Mouse (Mus musculus): Measurements from ENCODE around the gene Gkn1. TPM values are rescaled to one million over a fixed set of nuclear protein-coding genes. Genes with fewer than 3 reads are reported as not detected.
A peak's percentile ranks its signal among the peaks of the same experiment; 100 is the strongest.

The Gkn1 gene
- polyA plus RNA-seq (2012; rRNA removed) = 1.2 and 6.3 TPM in 2 replicates

GRCm38 (mm10) chr6:87350829-87351228 is at the start of gene Gkn1:
Gene Gkn1, minus strand, starts transcription at chr6:87350942.
- 90% methylated on average over 8 of the region's 8 CpGs for WGBS
- DNase-seq (ENCODE audit: low read depth, low spot score) = no peak

- no peak for DNase-seq (ENCODE audit: low read depth, low spot score)
- WGBS = 69% methylated on average over 4 of the region's 4 CpGs
Measured at GRCm38 (mm10) chr6:87399886-87400566, 49.3 kb upstream of the Gkn1 start.

- 1% methylated on average over 5 of the region's 5 CpGs for WGBS
- peak; percentile 25 for DNase-seq (ENCODE audit: low read depth, low spot score)
Measured at GRCm38 (mm10) chr6:87399137-87399536, 48.4 kb upstream of the Gkn1 start.

GRCm38 (mm10) chr6:87394783-87395182 is 44.0 kb upstream of the Gkn1 start:
- no peak for DNase-seq (ENCODE audit: low read depth, low spot score)
- WGBS = 78% methylated on average over 9 of the region's 9 CpGs

GRCm38 (mm10) chr6:87393466-87394205 is 42.9 kb upstream of the Gkn1 start:
- 45% methylated on average over 8 of the region's 8 CpGs for WGBS
- no peak for DNase-seq (ENCODE audit: low read depth, low spot score)

GRCm38 (mm10) chr6:87389455-87389989 is 38.8 kb upstream of the Gkn1 start:
- WGBS = 15% methylated on average over 5 of the region's 5 CpGs
- no peak for DNase-seq (ENCODE audit: low read depth, low spot score)

GRCm38 (mm10) chr6:87388877-87389276 is 38.1 kb upstream of the Gkn1 start, which contains the start of gene Gkn3:
Gene Gkn3, minus strand, starts transcription at chr6:87388935.
- DNase-seq (ENCODE audit: low read depth, low spot score) = no peak
- 21% methylated on average over 7 of the region's 7 CpGs for whole genome bisulfite sequencing

- DNase-seq (ENCODE audit: low read depth, low spot score) = no peak
- WGBS = 76% methylated on average over 10 of the region's 10 CpGs
Measured at GRCm38 (mm10) chr6:87386681-87387080, 35.9 kb upstream of the Gkn1 start.

- 11% methylated on average over 7 of the region's 7 CpGs for WGBS
- peak; percentile 27 for DNase-seq (ENCODE audit: low read depth, low spot score)
Measured at GRCm38 (mm10) chr6:87386203-87386602, 35.5 kb upstream of the Gkn1 start.

- no peak for DNase-seq (ENCODE audit: low read depth, low spot score)
- 32% methylated on average over 6 of the region's 6 CpGs for WGBS
Measured at GRCm38 (mm10) chr6:87384761-87385160, 34.0 kb upstream of the Gkn1 start.

- DNase-seq (ENCODE audit: low read depth, low spot score) = no peak
- WGBS = 14% methylated on average over 24 of the region's 24 CpGs
Measured at GRCm38 (mm10) chr6:87383926-87384691, 33.4 kb upstream of the Gkn1 start.

- DNase-seq (ENCODE audit: low read depth, low spot score) = no peak
- WGBS = 62% methylated on average over 9 of the region's 9 CpGs
Measured at GRCm38 (mm10) chr6:87373057-87373456, 22.3 kb upstream of the Gkn1 start, which contains the start of gene Gkn2. Gene Gkn2, plus strand, starts transcription at chr6:87373357.

- WGBS = 77% methylated on average over 5 of the region's 5 CpGs
- no peak for DNase-seq (ENCODE audit: low read depth, low spot score)
Measured at GRCm38 (mm10) chr6:87369223-87369622, 18.5 kb upstream of the Gkn1 start.

- peak; percentile 45 for DNase-seq (ENCODE audit: low read depth, low spot score)
- WGBS = 32% methylated on average over 5 of the region's 5 CpGs
Measured at GRCm38 (mm10) chr6:87354441-87354840, 3.7 kb upstream of the Gkn1 start.

GRCm38 (mm10) chr6:87335935-87336295 is 14.8 kb downstream of the Gkn1 start:
- WGBS = 22% methylated on average over 6 of the region's 6 CpGs
- no peak for DNase-seq (ENCODE audit: low read depth, low spot score)

- no peak for DNase-seq (ENCODE audit: low read depth, low spot score)
- WGBS = 2% methylated on average over 54 of the region's 54 CpGs
Measured at GRCm38 (mm10) chr6:87335091-87335934, 15.4 kb downstream of the Gkn1 start, which contains the start of gene Antxr1. Gene Antxr1, minus strand, starts transcription at chr6:87335821.

- 31% methylated on average over 11 of the region's 11 CpGs for WGBS
- no peak for DNase-seq (ENCODE audit: low read depth, low spot score)
Measured at GRCm38 (mm10) chr6:87334361-87335090, 16.2 kb downstream of the Gkn1 start.

- 31% methylated on average over 2 of the region's 2 CpGs for whole genome bisulfite sequencing
- no peak for DNase-seq (ENCODE audit: low read depth, low spot score)
Measured at GRCm38 (mm10) chr6:87332380-87332779, 18.4 kb downstream of the Gkn1 start.
